Mouse (Mus musculus) heart, postnatal 10 days (tissue): Measurements from ENCODE around the gene Taf3. TPM values are rescaled to one million over a fixed set of nuclear protein-coding genes. Genes with fewer than 3 reads are reported as not detected.
A peak's percentile ranks its signal among the peaks of the same experiment; 100 is the strongest.

Experiments
- DNase-seq, 2 experiments: peaks; one replicate each; pipeline ENCODE4 v3.0.0; 2021
- intact Hi-C: fragments of 180-260 bp; cut with DNase I; formaldehyde crosslinking; loops from one replicate; pipeline ENCODE4 v1.15.1; 2025
- total RNA-seq, 2 experiments: library from RNA; stranded (reverse); gene quantifications; 2 replicates each; pipeline ENCODE4 v1.2.3; 2021

Gene Taf3
- total RNA-seq, 2 experiments from 2014 or later: 8.3 to 8.4 TPM

DNA sequence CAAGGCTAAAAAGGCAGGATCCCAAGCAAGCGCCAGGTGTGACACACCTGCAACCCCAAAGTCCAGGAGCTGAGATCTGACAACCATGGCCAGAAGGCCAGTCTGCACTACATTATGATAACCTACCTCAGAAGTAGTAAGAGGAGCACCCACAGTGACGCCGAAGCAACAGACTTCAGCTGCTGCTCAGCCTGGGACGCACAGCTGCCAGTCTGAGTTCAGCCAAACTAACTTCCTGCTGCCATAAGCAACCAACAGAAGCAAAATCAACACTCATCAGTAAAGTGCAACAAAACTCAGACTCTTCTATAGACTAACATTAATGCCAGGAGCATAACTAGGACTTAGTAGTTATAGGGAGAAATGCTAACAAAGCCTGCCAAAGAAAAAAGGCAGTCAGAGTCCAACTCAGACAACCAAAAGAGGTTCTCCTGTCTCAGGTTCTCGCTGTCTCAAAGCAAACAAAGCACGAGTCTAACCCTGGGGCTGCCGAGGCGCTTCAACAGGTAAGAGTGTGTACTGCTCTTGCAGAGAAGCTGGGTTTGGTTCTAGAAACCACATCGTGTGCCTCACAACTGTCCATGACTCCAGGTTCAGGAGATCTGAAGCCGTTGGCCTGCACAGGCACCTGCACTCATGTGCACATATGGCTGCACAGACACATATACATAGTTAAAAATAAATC lies 33.3 kb downstream of the Taf3 start:
- intact Hi-C loops: no loop called here

DNA sequence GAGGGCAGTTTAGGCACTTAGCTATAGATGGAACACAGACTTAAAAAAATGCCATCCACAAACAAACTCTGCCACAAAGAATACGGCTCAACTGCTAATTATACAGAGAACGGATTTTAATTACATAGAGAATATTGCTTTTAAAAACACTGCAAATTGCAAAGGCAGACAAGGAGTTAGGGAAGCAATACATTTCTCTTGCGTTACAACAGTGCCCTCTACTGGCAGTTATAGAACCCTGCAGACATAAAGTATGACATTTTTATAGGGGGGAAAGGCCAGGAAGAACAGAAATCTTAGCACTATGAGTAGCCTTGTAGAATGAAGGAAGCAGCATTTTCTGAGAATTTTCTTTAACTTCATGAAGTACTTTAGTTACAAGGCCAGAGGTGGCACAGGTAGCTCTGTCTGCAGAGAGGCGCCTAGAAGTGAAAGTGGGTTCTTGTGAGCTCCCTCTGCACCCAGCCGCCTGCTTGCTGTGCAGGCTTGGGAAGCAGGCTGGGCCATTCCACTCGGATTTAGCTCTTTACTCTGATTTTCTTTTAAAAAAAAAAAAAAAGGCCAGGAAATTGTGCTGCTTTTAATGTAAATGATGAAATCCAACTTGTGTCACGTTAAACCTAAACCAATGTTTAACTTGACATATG lies 38.0 kb downstream of the Taf3 start:
- peak; percentile 53 to 65 for DNase-seq
- intact Hi-C loops: loop anchor here (1.0 to 2.0 kb wide), 2 partner anchors 122 to 1334 kb away; partner anchors contain the start of gene 9230102O04Rik

More for the DNA sequence above, 33.3 kb downstream of the Taf3 start:
- DNase-seq: no peak

GRCm38 (mm10) chr2:10009671-10010254 lies 38.6 kb downstream of the Taf3 start:
- intact Hi-C loops: loop anchor here (1.0 to 2.0 kb wide), 3 partner anchors 67 to 1333 kb away; partner anchors contain the start of gene 9230102O04Rik
- no peak for DNase-seq

GRCm38 (mm10) chr2:10008593-10008992 lies 39.8 kb downstream of the Taf3 start:
- intact Hi-C loops: loop anchor here (1.0 to 2.0 kb wide), 2 partner anchors 66 to 1252 kb away; no protein-coding TSS in a partner anchor
- DNase-seq: no peak

DNA sequence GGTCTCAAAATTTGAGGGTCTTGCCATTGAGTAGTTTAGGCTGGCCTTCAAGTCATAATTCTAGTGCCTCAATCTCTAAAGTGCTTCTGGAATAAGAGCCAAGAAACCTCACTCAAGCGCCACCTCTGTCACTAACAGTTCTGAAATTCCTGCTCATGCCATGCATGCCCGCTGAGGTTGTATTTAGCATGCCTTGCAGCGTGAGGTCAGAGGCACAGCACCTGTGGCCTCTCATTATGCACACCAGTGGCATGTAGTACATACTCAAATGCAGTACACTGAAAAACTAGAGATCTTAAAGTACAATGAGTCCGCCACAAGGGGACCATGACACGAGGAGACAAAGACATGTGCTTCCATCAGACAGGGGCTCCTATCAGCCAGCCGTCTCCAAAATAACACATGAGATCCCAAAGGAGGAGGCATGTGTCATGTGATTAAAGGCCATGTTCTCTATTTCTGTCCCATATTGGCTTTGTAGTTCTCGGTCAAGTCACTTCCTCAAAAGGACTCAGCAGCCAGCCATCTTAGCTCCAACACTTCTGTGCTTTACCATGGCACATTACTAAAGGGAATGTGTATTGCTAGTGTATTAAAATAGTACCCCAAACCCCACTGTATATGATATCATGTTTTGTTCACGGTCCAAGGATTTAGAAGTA lies 43.3 kb downstream of the Taf3 start:
- DNase-seq: peak; percentile 32 to 46
- intact Hi-C loops: no loop called here

- intact Hi-C loops: no loop called here
These were observed 45.0 kb downstream of the Taf3 start for GRCm38 (mm10) chr2:10003358-10003757.

GRCm38 (mm10) chr2:10001591-10001990 lies 46.8 kb downstream of the Taf3 start:
- intact Hi-C loops: no loop called here
- no peak for DNase-seq

More at GRCm38 (mm10) chr2:10003358-10003757, 45.0 kb downstream of the Taf3 start:
- DNase-seq: peak; percentile 36 to 41

- DNase-seq: no peak
- intact Hi-C loops: no loop called here
These were observed 50.9 kb downstream of the Taf3 start for GRCm38 (mm10) chr2:9997535-9997934.

GRCm38 (mm10) chr2:9996111-9996510 lies 52.3 kb downstream of the Taf3 start:
- intact Hi-C loops: no loop called here
- DNase-seq: no peak

DNA sequence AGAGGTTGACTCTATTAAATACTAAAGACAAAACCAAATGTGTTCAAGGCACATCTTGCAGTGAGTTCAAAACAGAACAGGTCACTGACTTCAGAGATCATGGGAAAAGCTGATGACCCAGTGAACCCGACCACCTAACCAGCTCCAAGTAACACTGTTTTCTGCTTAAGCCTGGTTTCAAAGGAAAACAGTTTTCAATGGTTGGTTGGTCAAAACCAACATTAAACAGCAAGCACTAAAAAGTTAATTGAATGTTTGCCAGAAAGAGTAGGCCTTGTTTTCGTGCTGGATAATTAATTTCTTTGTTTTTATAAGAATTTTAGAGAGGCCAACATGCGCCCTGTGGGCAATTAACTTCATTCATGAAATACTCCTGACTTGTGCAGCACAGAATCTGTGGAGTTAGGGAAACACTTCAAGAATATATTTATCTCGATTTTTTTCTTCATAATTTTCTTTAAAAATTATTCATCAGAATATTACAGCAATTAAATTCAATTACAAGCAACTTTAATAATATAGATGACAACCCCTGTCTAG lies 57.6 kb downstream of the Taf3 start:
- DNase-seq: no peak

GRCm38 (mm10) chr2:9989649-9990547 lies 58.5 kb downstream of the Taf3 start:
- no peak for DNase-seq
- intact Hi-C loops: no loop called here

More for the DNA sequence above, 57.6 kb downstream of the Taf3 start:
- intact Hi-C loops: no loop called here

GRCm38 (mm10) chr2:9988290-9988689 lies 60.1 kb downstream of the Taf3 start:
- no peak for DNase-seq
- intact Hi-C loops: no loop called here

- intact Hi-C loops: no loop called here
- DNase-seq: peak; percentile 43
These were observed 62.4 kb downstream of the Taf3 start for GRCm38 (mm10) chr2:9985979-9986447.

DNA sequence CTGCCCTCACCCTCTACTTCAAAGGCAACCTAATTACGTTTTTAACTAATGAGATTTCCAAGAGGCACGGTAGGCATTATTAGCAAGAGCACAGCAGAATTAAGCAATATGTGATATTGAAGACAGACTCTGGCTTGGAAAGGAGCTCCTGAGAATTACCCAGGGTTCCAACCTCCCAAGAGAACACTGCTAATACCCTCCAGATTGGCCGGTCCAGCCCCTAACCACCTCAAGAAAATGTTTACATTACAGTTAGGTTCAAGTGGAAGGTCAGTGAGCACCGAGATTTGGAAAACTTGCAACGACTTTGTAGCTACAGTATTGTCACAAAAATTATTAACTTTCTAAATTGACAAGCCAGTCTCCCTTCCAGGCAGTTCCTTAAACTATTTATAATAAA lies 66.0 kb downstream of the Taf3 start:
- no peak for DNase-seq
- intact Hi-C loops: no loop called here

DNA sequence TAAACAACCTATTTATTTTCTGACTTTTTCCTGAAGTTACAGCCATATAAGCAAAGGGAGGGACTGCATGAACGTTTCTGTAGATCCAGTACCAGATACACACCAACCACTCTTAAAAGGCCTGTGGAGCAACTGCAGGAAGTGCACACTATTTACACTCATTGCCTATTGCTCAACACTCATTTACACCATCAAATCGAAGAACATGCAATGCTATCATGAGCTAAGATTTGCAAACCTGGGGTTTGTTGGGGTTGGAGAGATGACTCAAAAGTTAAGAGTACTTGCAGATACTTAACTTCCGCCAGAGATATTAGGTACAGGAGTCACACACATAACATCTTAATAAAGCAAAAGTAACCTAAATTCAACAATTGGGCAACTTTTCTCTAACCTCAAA lies 76.5 kb downstream of the Taf3 start:
- intact Hi-C loops: no loop called here
- no peak for DNase-seq

DNA sequence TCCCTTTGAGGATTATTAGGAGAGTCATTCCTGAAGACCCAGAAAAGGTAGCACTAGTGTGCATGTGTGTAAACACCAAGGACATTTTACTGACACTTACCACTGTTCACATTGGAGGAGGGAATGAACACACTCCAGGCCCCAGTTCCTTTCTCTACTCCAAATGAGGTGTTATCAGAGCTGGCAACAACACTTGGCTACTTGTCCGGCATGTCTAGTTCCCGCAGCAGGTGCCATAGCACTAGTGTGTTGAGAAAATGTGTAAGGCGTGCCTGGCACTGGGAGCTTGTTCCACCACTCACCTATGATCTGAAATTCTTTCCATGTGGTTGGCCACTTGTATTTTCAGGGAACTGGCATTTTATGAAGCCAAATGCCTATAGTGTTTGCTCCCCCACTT lies 77.8 kb downstream of the Taf3 start:
- intact Hi-C loops: no loop called here
- peak; percentile 72 to 76 for DNase-seq

- peak; percentile 52 to 57 for DNase-seq
- intact Hi-C loops: no loop called here
These were observed 78.2 kb downstream of the Taf3 start for GRCm38 (mm10) chr2:9970178-9970577.

DNA sequence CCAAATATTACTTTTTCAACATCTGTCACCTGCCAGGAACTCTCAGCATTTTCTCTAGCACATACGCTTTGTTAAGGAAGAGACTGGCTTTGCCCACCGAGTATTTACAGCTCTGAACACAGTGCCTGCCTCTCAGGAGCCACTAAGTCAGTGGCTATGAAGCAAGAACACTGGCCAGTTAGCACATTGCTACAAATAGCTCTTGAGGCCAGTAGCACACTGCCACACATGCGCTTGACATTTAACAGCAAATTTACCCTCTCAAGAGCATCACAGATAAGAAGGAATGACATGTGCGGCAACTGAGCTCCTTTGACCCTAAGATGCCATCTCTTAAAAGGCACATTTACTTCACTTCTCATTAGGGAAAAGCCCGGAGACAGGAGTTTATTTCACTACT lies 78.7 kb downstream of the Taf3 start:
- DNase-seq: peak; percentile 31 to 43
- intact Hi-C loops: no loop called here

GRCm38 (mm10) chr2:9966634-9967033 lies 81.8 kb downstream of the Taf3 start:
- intact Hi-C loops: no loop called here
- DNase-seq: no peak

DNA sequence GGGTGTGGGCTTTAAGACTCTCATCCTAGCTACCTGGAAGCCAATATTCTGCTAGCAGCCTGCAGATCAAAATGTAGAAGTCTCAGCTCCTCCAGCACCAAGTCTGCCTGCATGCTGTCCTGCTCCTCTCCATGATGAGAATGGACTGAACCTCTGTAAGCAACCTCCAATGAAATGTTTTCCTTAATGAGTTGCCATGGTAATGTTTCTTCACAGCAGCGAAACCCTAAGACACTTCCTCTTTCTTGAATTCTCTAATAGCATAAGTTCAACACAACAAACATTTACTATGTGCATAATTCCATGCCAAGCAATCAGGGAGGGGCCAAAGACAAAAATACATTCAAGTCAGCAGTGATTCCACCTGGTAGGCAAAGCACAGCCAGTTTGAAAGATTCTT lies 82.8 kb downstream of the Taf3 start:
- DNase-seq: no peak
- intact Hi-C loops: no loop called here
